Mouse (Mus musculus) limb, embryonic 14.5 days (tissue): ENCODE results near the gene Lgals2. TPM values are rescaled to one million over a fixed set of nuclear protein-coding genes. Genes with fewer than 3 reads are reported as not detected.
A peak's percentile ranks its signal among the peaks of the same experiment; 100 is the strongest.

Experiments
- ATAC-seq: fragments of 200-750 bp; cut with Nextera tagmentation; 2 replicates; pipeline ENCODE4 v1.8.0; 2017; ENCODE audit warnings: low read depth, moderate number of reproducible peaks, moderate TSS enrichment; ENCODE audit not compliant: low FRiP score
- DNase-seq: peaks from one replicate; pipeline ENCODE4 v3.0.0-alpha.2; 2015; ENCODE audit warnings: low spot score
- H3K27ac ChIP-seq: fragments of 300-500 bp; sonication (generic); replicated peaks from 2 replicates; pipeline ENCODE4 v1.5.1; 2014; ENCODE audit warnings: low read depth, mild to moderate bottlenecking, low read length, moderate library complexity, mixed read lengths
- H3K27me3 ChIP-seq: fragments of 300-500 bp; sonication (generic); 2 replicates; pipeline ENCODE4 v1.6.1; 2014; ENCODE audit warnings: low read length, mixed read lengths; ENCODE audit not compliant: control insufficient read depth, insufficient read depth
- H3K36me3 ChIP-seq: fragments of 300-500 bp; sonication (generic); 2 replicates; pipeline ENCODE4 v1.6.1; 2014; ENCODE audit warnings: mild to moderate bottlenecking, low read length, moderate library complexity, mixed read lengths; ENCODE audit not compliant: control insufficient read depth, insufficient read depth
- H3K4me1 ChIP-seq: fragments of 300-500 bp; sonication (generic); 2 replicates; pipeline ENCODE4 v1.6.1; 2014; ENCODE audit warnings: antibody characterized with exemption, low read length, mixed read lengths; ENCODE audit not compliant: control insufficient read depth, insufficient read depth
- H3K4me2 ChIP-seq: fragments of 300-500 bp; sonication (generic); replicated peaks from 2 replicates; pipeline ENCODE4 v1.6.1; 2014; ENCODE audit warnings: low read depth, mild to moderate bottlenecking, low read length, moderate library complexity; ENCODE audit not compliant: severe bottlenecking
- H3K4me3 ChIP-seq: fragments of 300-500 bp; sonication (generic); replicated peaks from 2 replicates; pipeline ENCODE4 v1.5.1; 2014; ENCODE audit warnings: low read length
- H3K9ac ChIP-seq: fragments of 300-500 bp; sonication (generic); 2 replicates; pipeline ENCODE4 v1.6.1; 2014; ENCODE audit warnings: mild to moderate bottlenecking, low read depth, low read length, moderate library complexity; ENCODE audit not compliant: severe bottlenecking
- H3K9me3 ChIP-seq: fragments of 300-500 bp; sonication (generic); 2 replicates; pipeline ENCODE4 v1.6.1; 2016; ENCODE audit warnings: low read length; ENCODE audit not compliant: control insufficient read depth
- POLR2A ChIP-seq: fragments of 200-500 bp; IDR thresholded peaks from 2 replicates; pipeline ENCODE4 v1.8.0; 2012; ENCODE audit warnings: inconsistent platforms, mild to moderate bottlenecking, moderate library complexity, borderline replicate concordance; ENCODE audit not compliant: insufficient read depth, insufficient read length; ENCODE audit errors: extremely low read depth
- WGBS: fragments of 180-500 bp; shearing (Covaris S2); extraction: QIAGEN DNeasy Blood & Tissue Kit; methylation state at CpG from one replicate; pipeline ENCODE4 v1.1.7; 2014; 5-methylcytosine and 5-hydroxymethylcytosine counted together
- polyA plus RNA-seq, 2 experiments: library from polyadenylated mRNA; depleted of rRNA in 1 of 2; stranded (reverse) in 1 of 2; unstranded in 1 of 2; fragments of >200 nt; fragmentation: Nextera tagmentation in 1 of 2; extraction: Ambion mirVana in 1 of 2; gene quantifications; 2 replicates each; pipeline versions ENCODE4 v1.2.1 to v1.2.3; 2012 to 2014

Lgals2 gene
- polyA plus RNA-seq, 2 experiments: 0.58 to 0.65 TPM

GRCm38 (mm10) chr15:78873803-78874435 lies 18.6 kb upstream of the Lgals2 start:
- Histone ChIP-seq H3K36me3 (no peaks in the 10 kb centered on the region), H3K4me2 (no peak overlapping the region), H3K27me3 (no peaks in the 10 kb centered on the region), H3K27ac (no peak overlapping the region), H3K9ac (no peak overlapping the region), H3K9me3 (no peaks in the 10 kb centered on the region), H3K4me1 (peaks cover 16% of the 10 kb centered on the region), H3K4me3 (no peak overlapping the region)
- no peak for DNase-seq
- WGBS: 56% methylated on average over 13 of the region's 13 CpGs
- TF ChIP-seq POLR2A: no peak
- ATAC-seq: no peak

- Histone ChIP-seq H3K9ac (no peak overlapping the region), H3K4me1 (peaks cover 11% of the 10 kb centered on the region), H3K27me3 (no peaks in the 10 kb centered on the region), H3K9me3 (no peaks in the 10 kb centered on the region), H3K4me2 (no peak overlapping the region), H3K27ac (no peak overlapping the region), H3K4me3 (no peak overlapping the region), H3K36me3 (no peaks in the 10 kb centered on the region)
- no peak for ATAC-seq
- DNase-seq: no peak
- 53% methylated on average over 5 of the region's 5 CpGs for WGBS
- TF ChIP-seq POLR2A: no peak
Measured at GRCm38 (mm10) chr15:78872021-78872608, 16.8 kb upstream of the Lgals2 start.

DNA sequence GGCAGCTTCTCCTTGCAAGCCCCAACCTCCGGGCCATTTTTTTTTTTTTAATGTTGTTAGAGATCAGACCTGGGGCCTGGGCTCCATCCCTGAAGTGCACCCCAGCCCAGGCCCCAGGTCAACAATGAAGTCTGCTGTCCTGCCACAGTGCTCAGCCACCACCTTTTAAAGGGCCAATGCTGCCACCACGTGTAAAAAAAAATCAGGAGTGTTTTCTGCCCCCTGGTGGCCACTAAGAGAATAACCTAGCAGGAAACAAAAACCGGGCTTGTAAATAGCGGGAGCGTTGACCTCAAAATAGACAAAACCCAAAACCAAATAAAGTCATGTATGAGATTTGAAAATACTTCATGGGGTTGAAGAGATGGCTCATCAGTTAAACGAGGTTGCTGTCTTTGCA lies 14.4 kb upstream of the Lgals2 start:
- peak; percentile 64 for DNase-seq
- no peak for ATAC-seq

GRCm38 (mm10) chr15:78868826-78869233 lies 13.5 kb upstream of the Lgals2 start:
- Histone ChIP-seq H3K4me2 (no peak overlapping the region), H3K27me3 (no peaks in the 10 kb centered on the region), H3K4me1 (peaks cover 3% of the 10 kb centered on the region; the same call in 1 of the 2 replicates), H3K9me3 (no peaks in the 10 kb centered on the region), H3K36me3 (no peaks in the 10 kb centered on the region), H3K27ac (0 out of 2 replicates have a peak overlapping the region, but pooled peaks have one; percentile 58), H3K4me3 (no peak overlapping the region), H3K9ac (no peak overlapping the region)
- no peak for ATAC-seq
- TF ChIP-seq POLR2A: no peak
- WGBS: 52% methylated on average over 7 of the region's 7 CpGs
- DNase-seq: no peak

More for the DNA sequence above, 14.4 kb upstream of the Lgals2 start:
- no peaks in the 10 kb centered on the region for H3K36me3 ChIP-seq
- no peaks in the 10 kb centered on the region for H3K4me1 ChIP-seq
- H3K9me3 ChIP-seq: no peaks in the 10 kb centered on the region
- H3K9ac ChIP-seq: no peak overlapping the region
- no peak overlapping the region for H3K27ac ChIP-seq
- H3K4me3 ChIP-seq: no peak overlapping the region
- WGBS: 29% methylated on average over 6 of the region's 6 CpGs
- H3K4me2 ChIP-seq: no peak overlapping the region
- H3K27me3 ChIP-seq: no peaks in the 10 kb centered on the region
- TF ChIP-seq POLR2A: no peak

GRCm38 (mm10) chr15:78868398-78868797 lies 13.1 kb upstream of the Lgals2 start:
- WGBS: 13% methylated on average over 9 of the region's 9 CpGs
- Histone ChIP-seq H3K4me1 (peaks cover 8% of the 10 kb centered on the region; the same call in 1 of the 2 replicates), H3K9me3 (no peaks in the 10 kb centered on the region), H3K9ac (no peak overlapping the region), H3K36me3 (no peaks in the 10 kb centered on the region), H3K4me3 (no peak overlapping the region), H3K27ac (no peak overlapping the region), H3K4me2 (no peak overlapping the region), H3K27me3 (no peaks in the 10 kb centered on the region)
- ATAC-seq (0 out of 2 replicates have a peak, but pooled peaks have one; percentile 28), DNase-seq (peak; percentile 50)
- no peak for TF ChIP-seq POLR2A
